Mouse (Mus musculus) embryonic facial prominence, embryonic 11.5 days (tissue): ENCODE data around the gene Nudt9. TPM values are rescaled to one million over a fixed set of nuclear protein-coding genes. Genes with fewer than 3 reads are reported as not detected.

ENCODE experiments used
- ATAC-seq: fragments of 200-750 bp; cut with Nextera tagmentation; replicated peaks from 2 replicates; pipeline ENCODE4 v1.8.0; 2017; ENCODE audit warnings: low read depth; ENCODE audit not compliant: insufficient number of reproducible peaks, low FRiP score, low TSS enrichment
- DNase-seq: peaks from one replicate; pipeline ENCODE4 v3.0.0-alpha.2; 2015; ENCODE audit warnings: low spot score
- H3K27ac ChIP-seq: fragments of 300-500 bp; sonication (generic); replicated peaks from 2 replicates; pipeline ENCODE4 v1.5.1; 2014; ENCODE audit warnings: mild to moderate bottlenecking, low read depth, low read length, control low read depth
- H3K27me3 ChIP-seq: fragments of 300-500 bp; sonication (generic); 2 replicates; pipeline ENCODE4 v1.6.1; 2014; ENCODE audit warnings: mild to moderate bottlenecking, low read length, moderate library complexity, mixed read lengths; ENCODE audit not compliant: control insufficient read depth, insufficient read depth
- H3K36me3 ChIP-seq: fragments of 300-500 bp; sonication (generic); replicated peaks from 2 replicates; pipeline ENCODE4 v1.6.1; 2014; ENCODE audit warnings: low read depth, mild to moderate bottlenecking, low read length, moderate library complexity, mixed read lengths; ENCODE audit not compliant: control insufficient read depth, insufficient read depth
- H3K4me1 ChIP-seq: fragments of 300-500 bp; sonication (generic); 2 replicates; pipeline ENCODE4 v1.6.1; 2014; ENCODE audit warnings: low read length, mixed read lengths; ENCODE audit not compliant: control insufficient read depth, insufficient read depth
- H3K4me2 ChIP-seq: fragments of 300-500 bp; sonication (generic); 2 replicates; pipeline ENCODE4 v1.6.1; 2014; ENCODE audit warnings: low read depth, mild to moderate bottlenecking, control low read depth, low read length, moderate library complexity
- H3K4me3 ChIP-seq: fragments of 300-500 bp; sonication (generic); 2 replicates; pipeline ENCODE4 v1.5.1; 2014; ENCODE audit warnings: low read depth, low read length, control low read depth
- H3K9ac ChIP-seq: fragments of 300-500 bp; sonication (generic); replicated peaks from 2 replicates; pipeline ENCODE4 v1.6.1; 2014; ENCODE audit warnings: mild to moderate bottlenecking, control low read depth, low read length
- H3K9me3 ChIP-seq: fragments of 300-500 bp; sonication (generic); replicated peaks from 2 replicates; pipeline ENCODE4 v1.6.1; 2016; ENCODE audit warnings: mild to moderate bottlenecking, low read length, inconsistent platforms, mixed read lengths; ENCODE audit not compliant: control insufficient read depth
- WGBS: fragments of 180-500 bp; shearing (Covaris S2); extraction: QIAGEN DNeasy Blood & Tissue Kit; methylation state at CpG from one replicate; pipeline ENCODE4 v1.1.7; 2014; 5-methylcytosine and 5-hydroxymethylcytosine counted together
- polyA plus RNA-seq: library from polyadenylated mRNA; unstranded; fragments of >200 nt; fragmentation: Nextera tagmentation; extraction: Ambion mirVana; gene quantifications from 2 replicates; pipeline ENCODE4 v1.2.1, GENCODE M21; 2014

The Nudt9 gene
- polyA plus RNA-seq, 1 experiment from 2014 or later, result 66.9 TPM

- no peaks in the 10 kb centered on the region for H3K36me3 ChIP-seq
- ATAC-seq, result no peak
- DNase-seq, result no peak
- no peak overlapping the region for H3K27ac ChIP-seq
- H3K27me3 ChIP-seq, result no peaks in the 10 kb centered on the region
- WGBS, result 34% methylated on average over 2 of the region's 2 CpGs
- no peak overlapping the region for H3K4me2 ChIP-seq
- no peaks in the 10 kb centered on the region for H3K4me1 ChIP-seq
- no peak overlapping the region for H3K4me3 ChIP-seq
- H3K9ac ChIP-seq, result no peak overlapping the region
- no peaks in the 10 kb centered on the region for H3K9me3 ChIP-seq
These were observed 2.4 kb upstream of the Nudt9 start for GRCm38 (mm10) chr5:104043704-104044103.

GRCm38 (mm10) chr5:104047200-104048105 lies 1.3 kb downstream of the Nudt9 start:
- Histone ChIP-seq H3K27me3 (no peaks in the 10 kb centered on the region), H3K9me3 (no peaks in the 10 kb centered on the region), H3K4me2 (peak overlapping the region; percentile 65), H3K36me3 (peaks cover 3% of the 10 kb centered on the region; the same call in 1 of the 2 replicates), H3K4me3 (peak overlapping the region; percentile 79), H3K9ac (peak overlapping the region; percentile 94), H3K4me1 (no peaks in the 10 kb centered on the region), H3K27ac (peak overlapping the region; percentile 65; the same call in 1 of the 2 replicates)
- DNase-seq (peak; percentile 19), ATAC-seq (0 out of 2 replicates have a peak, but pooled peaks have one; percentile 3)
- 7% methylated on average over 19 of the region's 19 CpGs for WGBS

GRCm38 (mm10) chr5:104048139-104048538 lies 2.0 kb downstream of the Nudt9 start:
- H3K4me1 ChIP-seq, result no peaks in the 10 kb centered on the region
- ATAC-seq, result no peak
- H3K4me2 ChIP-seq, result peak overlapping the region; percentile 65; the same call in 1 of the 2 replicates

GRCm38 (mm10) chr5:104052956-104053355 lies 6.8 kb downstream of the Nudt9 start:
- Histone ChIP-seq H3K27ac (no peak overlapping the region), H3K9me3 (no peaks in the 10 kb centered on the region), H3K27me3 (no peaks in the 10 kb centered on the region), H3K9ac (no peak overlapping the region), H3K4me2 (no peak overlapping the region), H3K4me1 (no peaks in the 10 kb centered on the region), H3K36me3 (peaks cover 3% of the 10 kb centered on the region; the same call in 1 of the 2 replicates), H3K4me3 (no peak overlapping the region)
- 60% methylated on average over 8 of the region's 8 CpGs for WGBS
- ATAC-seq (no peak), DNase-seq (peak; percentile 33)

More at GRCm38 (mm10) chr5:104048139-104048538, 2.0 kb downstream of the Nudt9 start:
- Histone ChIP-seq H3K27me3 (no peaks in the 10 kb centered on the region), H3K4me3 (no peak overlapping the region; the same call in 1 of the 2 replicates), H3K36me3 (peaks cover 3% of the 10 kb centered on the region; the same call in 1 of the 2 replicates), H3K27ac (no peak overlapping the region), H3K9me3 (no peaks in the 10 kb centered on the region), H3K9ac (no peak overlapping the region)
- 47% methylated on average over 4 of the region's 4 CpGs for WGBS
- no peak for DNase-seq

- no peak overlapping the region for H3K9ac ChIP-seq
- no peaks in the 10 kb centered on the region for H3K27me3 ChIP-seq
- no peaks in the 10 kb centered on the region for H3K9me3 ChIP-seq
- H3K36me3 ChIP-seq, result peaks cover 3% of the 10 kb centered on the region; the same call in 1 of the 2 replicates
- no peak overlapping the region for H3K4me3 ChIP-seq
- ATAC-seq (no peak), DNase-seq (no peak)
- no peaks in the 10 kb centered on the region for H3K4me1 ChIP-seq
- WGBS, result over 99% methylated on average over 4 of the region's 4 CpGs
- H3K4me2 ChIP-seq, result no peak overlapping the region
- no peak overlapping the region for H3K27ac ChIP-seq
These were observed 8.8 kb downstream of the Nudt9 start for GRCm38 (mm10) chr5:104054938-104055337.

GRCm38 (mm10) chr5:104055816-104056215 lies 9.7 kb downstream of the Nudt9 start:
- Histone ChIP-seq H3K4me1 (no peaks in the 10 kb centered on the region), H3K9ac (no peak overlapping the region), H3K4me3 (no peak overlapping the region), H3K36me3 (peaks cover 3% of the 10 kb centered on the region; the same call in 1 of the 2 replicates), H3K27me3 (no peaks in the 10 kb centered on the region), H3K27ac (no peak overlapping the region), H3K9me3 (no peaks in the 10 kb centered on the region), H3K4me2 (no peak overlapping the region)
- ATAC-seq, result no peak
- DNase-seq, result no peak
- WGBS, result 88% methylated on average over 4 of the region's 4 CpGs

GRCm38 (mm10) chr5:104056295-104056694 lies 10.2 kb downstream of the Nudt9 start:
- Histone ChIP-seq H3K9me3 (no peaks in the 10 kb centered on the region), H3K36me3 (peaks cover 2% of the 10 kb centered on the region; the same call in 1 of the 2 replicates), H3K27ac (no peak overlapping the region), H3K4me2 (no peak overlapping the region), H3K27me3 (no peaks in the 10 kb centered on the region), H3K9ac (no peak overlapping the region), H3K4me1 (no peaks in the 10 kb centered on the region), H3K4me3 (no peak overlapping the region)
- ATAC-seq (no peak), DNase-seq (no peak)
- 86% methylated on average over 7 of the region's 7 CpGs for WGBS

GRCm38 (mm10) chr5:104058021-104058420 lies 11.9 kb downstream of the Nudt9 start:
- DNase-seq (peak; percentile 30), ATAC-seq (no peak)
- no peak overlapping the region for H3K27ac ChIP-seq
- WGBS, result 65% methylated on average over 15 of the region's 15 CpGs
- H3K9me3 ChIP-seq, result no peaks in the 10 kb centered on the region
- H3K4me2 ChIP-seq, result no peak overlapping the region
- no peak overlapping the region for H3K9ac ChIP-seq
- H3K4me3 ChIP-seq, result no peak overlapping the region
- no peaks in the 10 kb centered on the region for H3K4me1 ChIP-seq
- no peaks in the 10 kb centered on the region; the same call in none of the 2 replicates for H3K36me3 ChIP-seq
- H3K27me3 ChIP-seq, result no peaks in the 10 kb centered on the region
